Mouse (Mus musculus): ENCODE results near the gene Cdkal1.

The Cdkal1 gene

GRCm38 (mm10) chr13:29623636-29624239, 231.7 kb downstream of the Cdkal1 start:
- no peak for DNase-seq

- DNase-seq: no peak
These were observed 233.6 kb downstream of the Cdkal1 start for GRCm38 (mm10) chr13:29621881-29622280.

- DNase-seq: no peak
These were observed 234.1 kb downstream of the Cdkal1 start for GRCm38 (mm10) chr13:29621363-29621762.

- DNase-seq: no peak
These were observed 234.6 kb downstream of the Cdkal1 start for GRCm38 (mm10) chr13:29620826-29621225.

- no peak for DNase-seq
These were observed 238.8 kb downstream of the Cdkal1 start for GRCm38 (mm10) chr13:29616654-29617171.

- no peak for DNase-seq
These were observed 239.5 kb downstream of the Cdkal1 start for GRCm38 (mm10) chr13:29615987-29616386.

GRCm38 (mm10) chr13:29615081-29615480, 240.4 kb downstream of the Cdkal1 start:
- no peak for DNase-seq

GRCm38 (mm10) chr13:29610051-29610931, 245.2 kb downstream of the Cdkal1 start:
- no peak for DNase-seq

- DNase-seq: no peak
These were observed 246.0 kb downstream of the Cdkal1 start for GRCm38 (mm10) chr13:29609441-29609840.

GRCm38 (mm10) chr13:29604241-29604640, 251.2 kb downstream of the Cdkal1 start:
- DNase-seq: peak; percentile 24

- DNase-seq: no peak
These were observed 251.9 kb downstream of the Cdkal1 start for GRCm38 (mm10) chr13:29603597-29603996.

GRCm38 (mm10) chr13:29601033-29601432, 254.4 kb downstream of the Cdkal1 start:
- no peak for DNase-seq

- DNase-seq: no peak
These were observed 255.8 kb downstream of the Cdkal1 start for GRCm38 (mm10) chr13:29599646-29600045.

GRCm38 (mm10) chr13:29596735-29597134, 258.7 kb downstream of the Cdkal1 start:
- no peak for DNase-seq

GRCm38 (mm10) chr13:29593096-29593495, 262.4 kb downstream of the Cdkal1 start:
- no peak for DNase-seq

GRCm38 (mm10) chr13:29590685-29591084, 264.8 kb downstream of the Cdkal1 start:
- no peak for DNase-seq

- no peak for DNase-seq
These were observed 265.3 kb downstream of the Cdkal1 start for GRCm38 (mm10) chr13:29590164-29590563.

GRCm38 (mm10) chr13:29588693-29589092, 266.8 kb downstream of the Cdkal1 start:
- DNase-seq: no peak

- no peak for DNase-seq
These were observed 273.4 kb downstream of the Cdkal1 start for GRCm38 (mm10) chr13:29581762-29582700.

GRCm38 (mm10) chr13:29580780-29581179, 274.7 kb downstream of the Cdkal1 start:
- DNase-seq: no peak

- no peak for DNase-seq
These were observed 275.5 kb downstream of the Cdkal1 start for GRCm38 (mm10) chr13:29580009-29580408.

- DNase-seq: no peak
These were observed 276.9 kb downstream of the Cdkal1 start for GRCm38 (mm10) chr13:29578621-29579020.

- no peak for DNase-seq
These were observed 280.7 kb downstream of the Cdkal1 start for GRCm38 (mm10) chr13:29574784-29575183.
